Mouse (Mus musculus) frontal cortex, postnatal 25 days (tissue): Measurements from ENCODE around the gene P3h3.
A peak's percentile ranks its signal among the peaks of the same experiment; 100 is the strongest.

Source experiments
- DNase-seq, 2 experiments: peaks; one replicate each; pipeline ENCODE4 v3.0.0; 2022; ENCODE audit warnings: low spot score in 2 of 2

P3h3 gene

GRCm38 (mm10) chr6:124865766-124866362, 8.3 kb upstream of the P3h3 start:
- no peak for DNase-seq

GRCm38 (mm10) chr6:124863658-124864298, 6.2 kb upstream of the P3h3 start, which contains the start of gene Gpr162:
Gene Gpr162 (minus strand): TSS chr6:124863983.
- DNase-seq = peak; percentile 52 to 57

- DNase-seq = no peak
Observed at GRCm38 (mm10) chr6:124863125-124863657, 5.6 kb upstream of the P3h3 start.

GRCm38 (mm10) chr6:124862406-124863124, 5.0 kb upstream of the P3h3 start:
- no peak for DNase-seq

GRCm38 (mm10) chr6:124861802-124862201, 4.2 kb upstream of the P3h3 start:
- DNase-seq = no peak

- no peak for DNase-seq
Observed at GRCm38 (mm10) chr6:124861266-124861665, 3.7 kb upstream of the P3h3 start.

GRCm38 (mm10) chr6:124860511-124860910, 3.0 kb upstream of the P3h3 start:
- DNase-seq = no peak

GRCm38 (mm10) chr6:124859725-124860124, 2.2 kb upstream of the P3h3 start:
- DNase-seq = peak; percentile 89 to 91

- no peak for DNase-seq
Observed at GRCm38 (mm10) chr6:124858561-124859318, 1.2 kb upstream of the P3h3 start.

- DNase-seq = no peak
Observed at GRCm38 (mm10) chr6:124857840-124858530, 433 bp upstream of the P3h3 start.

- peak in 1 of 2 experiments; percentile 40 for DNase-seq
Observed at GRCm38 (mm10) chr6:124856321-124856720, 1.2 kb downstream of the P3h3 start.

- no peak for DNase-seq
Observed at GRCm38 (mm10) chr6:124854647-124855046, 2.9 kb downstream of the P3h3 start.

- DNase-seq = no peak
Observed at GRCm38 (mm10) chr6:124850535-124850934, 7.0 kb downstream of the P3h3 start.

- DNase-seq = peak; percentile 94 to 96
Observed at GRCm38 (mm10) chr6:124847305-124847704, 10.2 kb downstream of the P3h3 start.

GRCm38 (mm10) chr6:124840241-124841167, 17.0 kb downstream of the P3h3 start, which contains the start of gene Gnb3:
Gene Gnb3 (minus strand): TSS chr6:124840275.
- DNase-seq = no peak

- DNase-seq = no peak
Observed at GRCm38 (mm10) chr6:124839805-124840204, 17.7 kb downstream of the P3h3 start.

GRCm38 (mm10) chr6:124836411-124836810, 21.1 kb downstream of the P3h3 start:
- no peak for DNase-seq

GRCm38 (mm10) chr6:124835531-124835930, 22.0 kb downstream of the P3h3 start:
- DNase-seq = no peak

- no peak for DNase-seq
Observed at GRCm38 (mm10) chr6:124834512-124835081, 23.0 kb downstream of the P3h3 start.

GRCm38 (mm10) chr6:124831649-124832048, 25.9 kb downstream of the P3h3 start:
- DNase-seq = no peak
